Mouse (Mus musculus) CH12.LX (cell line): ENCODE measurements around the gene Dbndd2.

ENCODE experiments used
- CTCF ChIP-seq, 2 experiments: IDR thresholded peaks in 1 of 2; conservative IDR thresholded peaks in 1 of 2; 2 replicates each; pipeline ENCODE4 v1.5.1; 2011 to 2012; ENCODE audit warnings: low read depth in 2 of 2, low read length in 2 of 2, improper control_type of control experiment in 1 of 2, inconsistent platforms in 1 of 2, mild to moderate bottlenecking in 1 of 2, moderate library complexity in 1 of 2
- JUN ChIP-seq: IDR thresholded peaks from 2 replicates; pipeline ENCODE4 v1.6.1; 2011; ENCODE audit warnings: low read depth, mild to moderate bottlenecking, low read length, improper control_type of control experiment, moderate library complexity; ENCODE audit not compliant: insufficient read depth
- MAZ ChIP-seq: IDR thresholded peaks from 2 replicates; pipeline ENCODE4 v1.6.1; 2012; ENCODE audit warnings: low read depth, mild to moderate bottlenecking, inconsistent platforms, low read length, improper control_type of control experiment, moderate library complexity
- RAD21 ChIP-seq: IDR thresholded peaks from 2 replicates; pipeline ENCODE4 v1.6.1; 2011; ENCODE audit warnings: low read depth, mild to moderate bottlenecking, low read length, improper control_type of control experiment, moderate library complexity
- UBTF ChIP-seq: IDR thresholded peaks from 2 replicates; pipeline ENCODE4 v1.6.1; 2012; ENCODE audit warnings: low read depth, mild to moderate bottlenecking, inconsistent platforms, low read length, improper control_type of control experiment, moderate library complexity

- no peak for TF ChIP-seq JUN
- no peak for TF ChIP-seq CTCF (conservative IDR thresholded peaks at IDR 0.05 in 1 of 2, IDR thresholded peaks at IDR 0.05 in 1 of 2; ENCODE audit: low read depth in 2 of 2, low read length in 2 of 2)
- no peak for TF ChIP-seq UBTF
- no peak for TF ChIP-seq RAD21
- no peak for TF ChIP-seq MAZ
Observed at GRCm38 (mm10) chr2:164455421-164456190, 30.3 kb upstream of the Dbndd2 start.
